Comparison of ENCODE assay signal across 8 mouse cellular contexts in the genomic region with DNA sequence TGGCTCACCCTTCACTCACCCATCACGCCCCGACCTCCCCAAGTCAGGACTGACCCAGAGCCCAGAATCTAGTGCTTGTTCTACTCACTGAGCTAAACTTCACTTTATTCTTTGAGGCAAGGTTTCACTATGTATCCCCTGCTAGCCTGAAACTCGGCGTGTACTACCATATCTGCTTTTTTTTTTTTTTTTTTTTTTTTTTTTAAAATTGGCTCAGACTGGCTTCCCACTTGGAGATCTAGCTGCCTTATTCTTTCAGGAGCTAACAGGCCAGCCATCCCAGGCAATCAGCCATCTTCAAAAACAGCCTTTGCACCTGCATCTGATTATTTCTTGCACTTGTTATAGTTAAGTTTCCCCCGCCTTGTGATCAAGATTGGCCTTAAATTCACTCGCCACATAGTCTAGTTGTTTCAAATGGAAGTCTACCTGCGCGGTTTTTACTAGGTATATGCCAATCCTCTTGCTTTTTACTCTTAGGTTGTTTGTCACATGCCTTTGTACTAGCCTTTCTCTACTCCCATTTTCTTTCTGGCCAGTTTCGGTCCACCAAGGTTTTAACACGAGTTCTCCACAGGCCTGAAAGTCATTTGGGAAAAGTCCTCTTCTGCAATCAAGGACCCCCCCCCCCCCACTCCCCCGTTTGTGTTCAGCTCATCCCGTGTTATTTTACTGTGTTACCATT. TPM values are rescaled to one million over a fixed set of nuclear protein-coding genes. Genes with fewer than 3 reads are reported as not detected.
DNase-seq lines count a peak whose midpoint lies in the region; ATAC-seq and TF ChIP-seq lines count a peak whose summit lies in the region.

No protein-coding gene starts in this region.

- H3K4me2 ChIP-seq in midbrain, embryonic 14.5 days (ENCODE audit: low read length), result peak overlapping the region; percentile 76

- H3K36me3 ChIP-seq in hindbrain, embryonic 10.5 days, result no peaks in the 10 kb centered on the region
- H3K36me3 ChIP-seq in midbrain, embryonic 14.5 days (ENCODE audit: control insufficient read depth, insufficient read depth, low read length), result no peaks in the 10 kb centered on the region

- WGBS in hindbrain, embryonic 10.5 days, result 37% methylated on average over 12 of the region's 12 CpGs
- WGBS in midbrain, embryonic 14.5 days, result 36% methylated on average over 12 of the region's 12 CpGs

- no peak for TF ChIP-seq POLR2A in brain, embryonic 14.5 days (IDR thresholded peaks at IDR 0.05; ENCODE audit: borderline replicate concordance, extremely low read depth, insufficient read depth, insufficient read length, poor library complexity, severe bottlenecking)

- peaks cover 24% of the 10 kb centered on the region for H3K4me1 ChIP-seq in hindbrain, embryonic 10.5 days (replicated peaks)
- peaks cover 19% of the 10 kb centered on the region for H3K4me1 ChIP-seq in midbrain, embryonic 14.5 days (ENCODE audit: control insufficient read depth, insufficient read depth, low read length)

- no peak for ATAC-seq in midbrain, embryonic 14.5 days (ENCODE audit: low FRiP score, low TSS enrichment)
- ATAC-seq in megakaryocyte progenitor cell, adult 5-6 weeks (replicated peaks; ENCODE audit: poor library complexity), result no peak

- H3K4me3 ChIP-seq in layer of hippocampus, adult 2 months, result peak overlapping the region; percentile 65
- H3K4me3 ChIP-seq in hindbrain, embryonic 10.5 days, result peak overlapping the region; percentile 97
- peak overlapping the region; percentile 87 for H3K4me3 ChIP-seq in midbrain, embryonic 14.5 days (replicated peaks; ENCODE audit: low read depth, low read length)

- H3K27ac ChIP-seq in layer of hippocampus, adult 2 months, result peak overlapping the region; percentile 92; the same call in 1 of the 2 replicates
- peak overlapping the region; percentile 97 for H3K27ac ChIP-seq in hindbrain, embryonic 10.5 days
- H3K27ac ChIP-seq in midbrain, embryonic 14.5 days (replicated peaks; ENCODE audit: low read depth, low read length), result peak overlapping the region; percentile 93

- DNase-seq in layer of hippocampus, adult 2 months (ENCODE audit: low spot score in 2 of 2), result no peak
- DNase-seq in layer of hippocampus, adult 11-12 months (ENCODE audit: low spot score), result no peak
- DNase-seq in brain, embryonic 14.5 days (ENCODE audit: low read depth), result peak; percentile 24
- peak; percentile 12 for DNase-seq in hindbrain, embryonic 10.5 days (ENCODE audit: low spot score)
- DNase-seq in midbrain, embryonic 14.5 days, result peak; percentile 23
- no peak for DNase-seq in gastrocnemius, postnatal 10 days
- no peak for DNase-seq in urinary bladder, postnatal 10 days (ENCODE audit: low spot score)

- H3K9me3 ChIP-seq in hindbrain, embryonic 10.5 days, result no peaks in the 10 kb centered on the region
- H3K9me3 ChIP-seq in midbrain, embryonic 14.5 days (ENCODE audit: control insufficient read depth, low read length), result no peaks in the 10 kb centered on the region

- peak overlapping the region; percentile 68 for H3K9ac ChIP-seq in midbrain, embryonic 14.5 days (replicated peaks; ENCODE audit: low read length)

- TF ChIP-seq CTCF in layer of hippocampus, adult 2 months (conservative IDR thresholded peaks at IDR 0.05), result no peak
- no peak for TF ChIP-seq CTCF in brain, embryonic 14.5 days (IDR thresholded peaks at IDR 0.05; ENCODE audit: borderline replicate concordance, extremely low read depth, insufficient read depth, insufficient read length)

- no peaks in the 10 kb centered on the region for H3K27me3 ChIP-seq in hindbrain, embryonic 10.5 days (ENCODE audit: insufficient read depth, poor library complexity, severe bottlenecking)
- H3K27me3 ChIP-seq in midbrain, embryonic 14.5 days (ENCODE audit: control insufficient read depth, insufficient read depth, low read length), result no peaks in the 10 kb centered on the region

RNA-seq across cellular contexts. Expression of a gene that starts 0.8 kb away (rescaled TPM):
- total RNA-seq in layer of hippocampus, adult 2 months (2021), result 1 to 10 TPM; 8.4 to 8.6 TPM
- 7.5 and 8.7 TPM in 2 replicates for polyA plus RNA-seq in brain, embryonic 14.5 days (2012; rRNA removed)
- polyA plus RNA-seq in hindbrain, embryonic 10.5 days (2016; fragmentation: Nextera tagmentation; extraction: Ambion mirVana), result 19.7 and 20.9 TPM in 2 replicates
- 12.9 and 16.4 TPM in 2 replicates for polyA plus RNA-seq in midbrain, embryonic 14.5 days (2014; fragmentation: Nextera tagmentation; extraction: Ambion mirVana)
- 4.7 and 6.4 TPM in 2 replicates for total RNA-seq in megakaryocyte progenitor cell, adult 5-6 weeks (2015)
- 8.1 and 8.8 TPM in 2 replicates for total RNA-seq in megakaryocyte progenitor cell, adult 5-6 weeks (2017)
- 1 to 10 TPM; 6.5 to 8.5 TPM for total RNA-seq in gastrocnemius, postnatal 10 days (2021)

RNA-seq across cellular contexts. Expression of a gene that starts 1.0 kb away (rescaled TPM):
- 10 to 100 TPM; 70.0 to 71.1 TPM for total RNA-seq in layer of hippocampus, adult 2 months (2021)
- polyA plus RNA-seq in brain, embryonic 14.5 days (2012; rRNA removed), result 18.7 and 26.6 TPM in 2 replicates
- 11.8 and 13.1 TPM in 2 replicates for polyA plus RNA-seq in hindbrain, embryonic 10.5 days (2016; fragmentation: Nextera tagmentation; extraction: Ambion mirVana)
- 30.2 and 34.0 TPM in 2 replicates for polyA plus RNA-seq in midbrain, embryonic 14.5 days (2014; fragmentation: Nextera tagmentation; extraction: Ambion mirVana)
- total RNA-seq in megakaryocyte progenitor cell, adult 5-6 weeks (2015), result 8.5 and 14.4 TPM in 2 replicates
- total RNA-seq in megakaryocyte progenitor cell, adult 5-6 weeks (2017), result 8.3 and 20.4 TPM in 2 replicates
- total RNA-seq in gastrocnemius, postnatal 10 days (2021), result 10 to 100 TPM; 14.9 to 24.5 TPM

Comparison
In these comparisons a context has a peak if more than half of its experiments do, and no peak if none do; other contexts are left out.
1. DNase-seq: peak in brain, embryonic 14.5 days (single experiment), hindbrain, embryonic 10.5 days (single experiment) and midbrain, embryonic 14.5 days (single experiment); none in layer of hippocampus, adult 2 months (0 of 2), layer of hippocampus, adult 11-12 months (single experiment), gastrocnemius, postnatal 10 days (single experiment) and urinary bladder, postnatal 10 days (single experiment).
2. Peak in every context shown above with its lines, with median percentiles within 50 percentile points of each other: H3K27ac ChIP-seq and H3K4me3 ChIP-seq.